Mouse (Mus musculus): Measurements from ENCODE around the gene Olfm4.

The Olfm4 gene

GRCm38 (mm10) chr14:80026078-80026477 lies 42.2 kb downstream of the Olfm4 start:
- in situ Hi-C loops (cut with MboI, MseI) = no loop called here

GRCm38 (mm10) chr14:80029297-80030001 lies 45.6 kb downstream of the Olfm4 start:
- in situ Hi-C loops (cut with MboI, MseI) = no loop called here

GRCm38 (mm10) chr14:80039645-80040272 lies 55.9 kb downstream of the Olfm4 start:
- in situ Hi-C loops (cut with MboI, MseI) = no loop called here

- in situ Hi-C loops (cut with MboI, MseI) = no loop called here
Measured at GRCm38 (mm10) chr14:80046104-80046734, 62.3 kb downstream of the Olfm4 start.

- in situ Hi-C loops (cut with MboI, MseI) = no loop called here
Measured at GRCm38 (mm10) chr14:80047368-80048101, 63.7 kb downstream of the Olfm4 start.

- in situ Hi-C loops (cut with MboI, MseI) = no loop called here
Measured at GRCm38 (mm10) chr14:80055725-80056124, 71.8 kb downstream of the Olfm4 start.

GRCm38 (mm10) chr14:80061686-80062085 lies 77.8 kb downstream of the Olfm4 start:
- in situ Hi-C loops (cut with MboI, MseI) = no loop called here

- in situ Hi-C loops (cut with MboI, MseI) = no loop called here
Measured at GRCm38 (mm10) chr14:80062896-80063295, 79.0 kb downstream of the Olfm4 start.

- in situ Hi-C loops (cut with MboI, MseI) = no loop called here
Measured at GRCm38 (mm10) chr14:80070580-80070979, 86.7 kb downstream of the Olfm4 start.
